Mouse (Mus musculus): ENCODE results near the gene Echdc3.

DNA sequence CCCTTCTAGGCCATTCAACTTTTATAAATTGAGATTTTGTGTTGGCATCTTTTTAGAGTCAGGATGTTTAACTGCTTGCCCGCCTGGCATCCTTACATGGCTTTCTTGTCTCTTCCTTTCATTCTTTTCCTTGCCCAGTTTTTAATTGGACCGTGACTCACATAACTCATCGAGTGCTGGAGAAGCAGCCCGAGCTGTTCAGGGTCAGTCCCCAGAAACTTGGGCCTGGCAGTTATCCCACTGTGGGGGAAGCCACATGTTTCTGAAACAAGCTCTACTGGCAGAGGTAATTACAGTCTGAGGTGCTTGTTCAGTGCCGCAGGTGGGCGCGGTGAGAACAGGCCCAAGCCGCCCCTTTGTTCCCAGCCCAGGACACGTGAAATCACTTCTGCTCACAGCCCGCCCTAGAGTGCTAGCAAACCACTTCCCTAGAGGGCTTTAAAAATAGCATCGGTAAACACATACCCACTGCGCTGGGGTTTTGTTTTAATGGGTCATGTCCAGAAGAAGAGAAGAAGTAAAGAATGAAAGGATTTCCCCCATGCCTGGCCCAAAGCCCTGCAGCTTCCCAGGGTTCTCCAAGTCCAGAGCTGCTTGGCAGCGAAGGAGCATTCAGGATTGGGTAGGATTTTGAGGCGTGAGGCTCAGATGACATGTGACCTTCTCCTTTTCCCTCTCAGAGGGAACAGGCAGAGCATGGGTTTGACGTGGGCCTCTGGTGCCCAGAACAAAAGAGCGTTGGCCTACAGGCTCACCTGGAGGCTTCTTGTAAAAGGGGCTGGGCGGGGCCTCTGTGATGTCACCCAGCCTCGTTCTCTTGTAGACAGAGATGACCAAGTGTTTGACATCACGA, 43.4 kb upstream of the Echdc3 start:
- TF ChIP-seq CTCF (IDR thresholded peaks at IDR 0.05; ENCODE audit: low read depth) (no peak), EP300 (IDR thresholded peaks at IDR 0.05; ENCODE audit: low read depth) (0 out of 2 replicates have a peak, but pooled peaks have one; percentile 37)

All from heart, postnatal 0 days (tissue).